Mouse (Mus musculus) thymus, adult 2 months (tissue): ENCODE results near the gene Orc3.
"Not testable (repeated sequence)": the region's sequence is repeated elsewhere in the genome, so short reads cannot be mapped to it uniquely, and the experiment has no call there.

ENCODE experiments used
- CTCF ChIP-seq: fragments of 200-500 bp; IDR thresholded peaks from 2 replicates; pipeline ENCODE4 v1.5.1; 2012; ENCODE audit warnings: mild to moderate bottlenecking, control low read depth, low read length, moderate library complexity, borderline replicate concordance; ENCODE audit not compliant: control insufficient read depth, poor library complexity, insufficient read depth; ENCODE audit errors: extremely low read depth
- POLR2A ChIP-seq: fragments of 200-500 bp; IDR thresholded peaks from 2 replicates; pipeline ENCODE4 v1.6.1; 2012; ENCODE audit warnings: mild to moderate bottlenecking, low read length, control low read depth, moderate library complexity; ENCODE audit not compliant: control insufficient read depth, poor library complexity, insufficient read depth; ENCODE audit errors: extremely low read depth

DNA sequence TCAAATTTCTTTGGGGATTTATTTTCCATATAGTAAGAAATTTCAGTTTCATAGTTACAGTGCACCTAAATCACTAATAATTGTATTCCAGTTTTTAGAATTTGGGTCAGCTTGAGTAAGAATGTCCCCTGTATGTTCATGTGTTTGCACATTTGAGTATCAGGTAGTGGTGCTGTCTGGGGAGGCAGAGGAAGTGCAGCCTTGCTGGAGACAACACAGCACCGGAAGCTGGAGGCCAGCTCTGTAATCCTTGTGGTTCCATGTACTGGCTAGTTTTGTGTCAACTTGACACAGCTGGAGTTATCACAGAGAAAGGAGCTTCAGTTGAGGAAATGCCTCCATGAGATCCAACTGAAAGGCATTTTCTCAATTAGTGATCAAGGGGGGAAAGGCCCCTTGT, 33.3 kb downstream of the Orc3 start:
- TF ChIP-seq CTCF, POLR2A: not testable (repeated sequence)
